Mouse (Mus musculus) liver, embryonic 11.5 days (tissue): ENCODE data around the gene Prss56. TPM values are rescaled to one million over a fixed set of nuclear protein-coding genes. Genes with fewer than 3 reads are reported as not detected.

ENCODE experiments used
- ATAC-seq: fragments of 200-750 bp; cut with Nextera tagmentation; replicated peaks from 2 replicates; pipeline ENCODE4 v1.8.0; 2017; ENCODE audit warnings: moderate number of reproducible peaks, mild to moderate bottlenecking, moderate TSS enrichment, moderate library complexity; ENCODE audit not compliant: low FRiP score
- DNase-seq: peaks from one replicate; pipeline ENCODE4 v3.0.0-alpha.2; 2017; ENCODE audit warnings: low spot score
- H3K27ac ChIP-seq: fragments of 300-500 bp; sonication (generic); 2 replicates; pipeline ENCODE4 v1.5.1; 2014; ENCODE audit warnings: mild to moderate bottlenecking, low read depth, low read length, control low read depth
- H3K27me3 ChIP-seq: fragments of 300-500 bp; sonication (generic); replicated peaks from 2 replicates; pipeline ENCODE4 v1.6.1; 2014; ENCODE audit warnings: low read length, mixed read lengths; ENCODE audit not compliant: control insufficient read depth, insufficient read depth
- H3K36me3 ChIP-seq: fragments of 300-500 bp; sonication (generic); 2 replicates; pipeline ENCODE4 v1.6.1; 2014; ENCODE audit warnings: mild to moderate bottlenecking, low read length, moderate library complexity, mixed read lengths; ENCODE audit not compliant: control insufficient read depth, insufficient read depth
- H3K4me1 ChIP-seq: fragments of 300-500 bp; sonication (generic); replicated peaks from 2 replicates; pipeline ENCODE4 v1.6.1; 2014; ENCODE audit warnings: low read length, mixed read lengths; ENCODE audit not compliant: control insufficient read depth, insufficient read depth
- H3K4me2 ChIP-seq: fragments of 300-500 bp; sonication (generic); 2 replicates; pipeline ENCODE4 v1.6.1; 2014; ENCODE audit warnings: mild to moderate bottlenecking, control low read depth, moderate library complexity
- H3K4me3 ChIP-seq: fragments of 300-500 bp; sonication (generic); 2 replicates; pipeline ENCODE4 v1.5.1; 2014; ENCODE audit warnings: low read depth, low read length, control low read depth
- H3K9ac ChIP-seq: fragments of 300-500 bp; sonication (generic); 2 replicates; pipeline ENCODE4 v1.6.1; 2014; ENCODE audit warnings: low read depth, low read length, control low read depth
- H3K9me3 ChIP-seq: fragments of 300-500 bp; sonication (generic); 2 replicates; pipeline ENCODE4 v1.6.1; 2016; ENCODE audit warnings: low read length, inconsistent platforms, mixed read lengths; ENCODE audit not compliant: control insufficient read depth
- WGBS: fragments of 180-500 bp; shearing (Covaris S2); extraction: QIAGEN DNeasy Blood & Tissue Kit; methylation state at CpG from one replicate; pipeline ENCODE4 v1.1.7; 2014; 5-methylcytosine and 5-hydroxymethylcytosine counted together
- polyA plus RNA-seq: library from polyadenylated mRNA; unstranded; fragments of >200 nt; fragmentation: Nextera tagmentation; extraction: Ambion mirVana; gene quantifications from 2 replicates; pipeline ENCODE4 v1.2.1, GENCODE M21; 2014

The Prss56 gene
- polyA plus RNA-seq, 1 experiment from 2014 or later = not detected

DNA sequence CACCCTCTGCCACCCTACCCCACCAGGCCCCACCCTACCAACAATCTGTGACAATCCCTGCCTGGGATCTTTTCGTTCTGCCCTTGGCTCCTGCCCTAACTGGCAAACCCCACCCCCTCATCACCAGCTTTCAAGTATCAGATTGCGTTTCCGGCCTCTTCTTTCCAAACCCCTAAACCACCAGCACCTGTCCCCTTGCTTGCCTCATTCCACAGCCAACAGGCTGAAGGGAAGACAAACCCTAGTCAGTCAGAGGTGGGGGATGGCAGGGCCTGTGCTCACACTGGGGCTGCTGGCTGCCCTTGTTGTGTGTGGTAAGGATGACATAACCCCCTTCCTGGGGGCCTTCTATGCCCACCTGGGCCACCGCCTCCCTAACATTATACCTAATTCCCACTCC lies 7.3 kb downstream of the Prss56 start, which contains the start of gene Chrnd:
Chrnd (plus strand) TSS at position 179 of the 400 bp plus-strand sequence.
- H3K9me3 ChIP-seq = no peaks in the 10 kb centered on the region
- no peak within 1 kb of the TSS for H3K27ac ChIP-seq
- H3K4me2 ChIP-seq = no peak within 1 kb of the TSS
- no peaks in the 10 kb centered on the region for H3K36me3 ChIP-seq
- H3K9ac ChIP-seq = no peak within 1 kb of the TSS
- H3K27me3 ChIP-seq = peaks cover 36% of the 10 kb centered on the region
- peaks cover 6% of the 10 kb centered on the region for H3K4me1 ChIP-seq
- no peak within 1 kb of the TSS for H3K4me3 ChIP-seq
- 36% methylated on average over 4 of the region's 4 CpGs for WGBS
- ATAC-seq = no peak
- no peak for DNase-seq

GRCm38 (mm10) chr1:87197296-87197695 lies 14.2 kb downstream of the Prss56 start:
- Histone ChIP-seq H3K27me3 (0 out of 2 replicates have a peak, but pooled peaks cover 2% of the 10 kb centered on the region), H3K36me3 (no peaks in the 10 kb centered on the region), H3K9me3 (no peaks in the 10 kb centered on the region), H3K4me2 (no peak overlapping the region), H3K4me1 (no peaks in the 10 kb centered on the region), H3K4me3 (no peak overlapping the region), H3K27ac (no peak overlapping the region), H3K9ac (no peak overlapping the region)
- no peak for DNase-seq
- whole genome bisulfite sequencing = 73% methylated on average over 9 of the region's 9 CpGs
- ATAC-seq = no peak

GRCm38 (mm10) chr1:87198119-87199065 lies 15.3 kb downstream of the Prss56 start:
- 76% methylated on average over 12 of the region's 12 CpGs for WGBS
- Histone ChIP-seq H3K4me2 (no peak overlapping the region), H3K4me3 (no peak overlapping the region), H3K9ac (no peak overlapping the region), H3K4me1 (no peaks in the 10 kb centered on the region), H3K9me3 (no peaks in the 10 kb centered on the region), H3K27ac (no peak overlapping the region), H3K27me3 (0 out of 2 replicates have a peak, but pooled peaks cover 2% of the 10 kb centered on the region), H3K36me3 (no peaks in the 10 kb centered on the region)
- no peak for DNase-seq
- ATAC-seq = 0 out of 2 replicates have a peak, but pooled peaks have one; percentile 29

GRCm38 (mm10) chr1:87200811-87201210 lies 17.7 kb downstream of the Prss56 start:
- H3K9ac ChIP-seq = no peak overlapping the region
- H3K9me3 ChIP-seq = no peaks in the 10 kb centered on the region
- 55% methylated on average over 2 of the region's 2 CpGs for WGBS
- no peaks in the 10 kb centered on the region for H3K36me3 ChIP-seq
- no peak overlapping the region for H3K4me3 ChIP-seq
- no peak overlapping the region for H3K4me2 ChIP-seq
- no peak overlapping the region for H3K27ac ChIP-seq
- DNase-seq (no peak), ATAC-seq (no peak)
- no peaks in the 10 kb centered on the region; the same call in 1 of the 2 replicates for H3K4me1 ChIP-seq
- H3K27me3 ChIP-seq = peaks cover 3% of the 10 kb centered on the region; the same call in 1 of the 2 replicates

- H3K9me3 ChIP-seq = no peaks in the 10 kb centered on the region
- H3K4me2 ChIP-seq = no peak overlapping the region
- no peaks in the 10 kb centered on the region for H3K36me3 ChIP-seq
- no peaks in the 10 kb centered on the region; the same call in 1 of the 2 replicates for H3K4me1 ChIP-seq
- ATAC-seq (no peak), DNase-seq (no peak)
- no peak overlapping the region for H3K4me3 ChIP-seq
- H3K27ac ChIP-seq = no peak overlapping the region
- WGBS = 48% methylated on average over 1 of the region's 1 CpGs
- no peak overlapping the region for H3K9ac ChIP-seq
- peaks cover 13% of the 10 kb centered on the region for H3K27me3 ChIP-seq
Measured at GRCm38 (mm10) chr1:87201848-87202247, 18.7 kb downstream of the Prss56 start.

GRCm38 (mm10) chr1:87203779-87204178 lies 20.7 kb downstream of the Prss56 start:
- Histone ChIP-seq H3K36me3 (no peaks in the 10 kb centered on the region), H3K27me3 (peaks cover 22% of the 10 kb centered on the region), H3K4me1 (no peaks in the 10 kb centered on the region; the same call in 1 of the 2 replicates), H3K27ac (no peak overlapping the region), H3K9ac (no peak overlapping the region), H3K4me3 (no peak overlapping the region), H3K4me2 (no peak overlapping the region), H3K9me3 (no peaks in the 10 kb centered on the region)
- WGBS = 73% methylated on average over 5 of the region's 5 CpGs
- DNase-seq (no peak), ATAC-seq (no peak)

- Histone ChIP-seq H3K27me3 (peaks cover 22% of the 10 kb centered on the region), H3K9me3 (no peaks in the 10 kb centered on the region), H3K36me3 (no peaks in the 10 kb centered on the region), H3K4me3 (no peak within 1 kb of the TSS), H3K4me2 (no peak within 1 kb of the TSS), H3K4me1 (no peaks in the 10 kb centered on the region; the same call in 1 of the 2 replicates), H3K27ac (no peak within 1 kb of the TSS), H3K9ac (no peak within 1 kb of the TSS)
- DNase-seq (no peak), ATAC-seq (no peak)
- WGBS = 86% methylated on average over 7 of the region's 7 CpGs
Measured at GRCm38 (mm10) chr1:87204465-87204864, 21.4 kb downstream of the Prss56 start, which contains the start of gene Chrng. TSS of gene Chrng (plus strand) at chr1:87204657.

DNA sequence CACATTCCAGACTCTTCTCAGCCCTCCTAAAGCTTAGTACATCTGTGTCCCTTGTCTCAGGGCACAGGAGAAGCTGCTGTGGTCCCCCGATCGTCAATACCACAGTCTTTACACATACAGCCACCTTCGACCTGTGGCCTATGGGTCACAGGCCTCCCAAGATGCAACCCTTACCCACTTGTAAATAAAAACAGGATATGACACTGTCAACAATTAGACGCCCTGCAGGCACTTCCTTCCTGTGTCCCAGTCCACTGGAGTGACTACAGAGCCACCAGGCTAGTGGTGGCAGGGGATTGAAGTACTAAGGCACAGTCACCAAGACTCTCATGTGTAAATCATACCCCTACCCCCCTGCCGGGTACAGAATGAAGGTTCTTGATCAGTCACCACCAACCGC lies 21.9 kb downstream of the Prss56 start:
- WGBS = 46% methylated on average over 6 of the region's 6 CpGs
- Histone ChIP-seq H3K4me2 (no peak overlapping the region), H3K9me3 (no peaks in the 10 kb centered on the region), H3K4me1 (no peaks in the 10 kb centered on the region; the same call in 1 of the 2 replicates), H3K36me3 (no peaks in the 10 kb centered on the region), H3K27me3 (peaks cover 22% of the 10 kb centered on the region), H3K9ac (no peak overlapping the region), H3K4me3 (no peak overlapping the region), H3K27ac (no peak overlapping the region)
- ATAC-seq (no peak), DNase-seq (no peak)
